Mouse (Mus musculus): Measurements from ENCODE around the gene Uhrf1.

Gene Uhrf1

DNA sequence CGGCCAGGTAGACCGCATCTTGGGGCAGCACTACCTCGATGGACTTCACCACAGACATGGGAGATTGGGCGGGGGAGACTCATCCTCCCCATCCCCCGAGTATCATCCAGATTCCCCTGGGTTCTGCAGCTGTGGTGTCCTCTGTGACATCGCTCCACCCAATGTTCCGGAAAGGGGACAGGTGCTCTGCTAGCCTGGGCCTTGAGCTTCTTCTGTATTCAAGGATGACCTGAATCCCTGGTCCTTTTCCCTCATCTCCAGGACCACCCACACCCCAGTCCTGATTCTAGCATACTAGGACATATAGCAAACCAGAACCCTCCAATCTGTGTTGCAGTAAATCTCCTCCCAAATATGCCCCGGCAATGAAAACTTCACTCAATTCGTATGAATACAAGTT, 2.9 kb upstream of the Uhrf1 start, which contains the start of gene Arrdc5:
Arrdc5 (minus strand) TSS at position 101 of the 400 bp plus-strand sequence.
- no peak for DNase-seq (ENCODE audit: low spot score)

DNA sequence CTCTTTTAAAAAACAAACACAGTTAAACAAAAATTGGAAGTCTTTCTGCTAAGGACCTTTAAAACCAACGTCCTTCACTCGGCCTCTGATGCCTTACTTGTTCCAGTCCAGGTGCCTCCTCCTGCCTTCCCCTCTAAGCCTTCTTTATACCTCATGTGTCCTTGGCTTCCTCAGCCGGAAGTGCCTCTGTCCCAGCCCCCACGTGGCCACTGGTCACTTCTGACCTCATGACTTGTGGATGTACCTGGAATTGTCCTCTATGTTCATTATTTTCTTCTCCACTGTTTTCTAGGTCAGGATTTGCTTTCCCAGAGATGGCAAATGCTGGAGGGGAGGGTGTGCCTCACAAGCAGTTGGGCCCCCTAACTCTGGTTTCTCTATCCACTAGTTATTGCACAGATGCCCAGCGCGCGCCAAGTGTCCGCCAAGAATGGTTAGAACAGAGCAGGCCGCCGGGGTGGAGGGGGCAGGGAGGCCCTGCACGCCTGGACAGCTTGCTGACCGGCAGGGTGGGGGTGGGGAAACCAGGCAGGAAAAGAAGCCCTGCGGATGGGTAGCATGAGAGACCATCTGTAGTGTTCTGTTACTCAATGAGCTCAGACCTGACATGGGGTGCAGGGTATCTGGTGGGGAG, 641 bp upstream of the Uhrf1 start:
- no peak for DNase-seq (ENCODE audit: low spot score)

DNA sequence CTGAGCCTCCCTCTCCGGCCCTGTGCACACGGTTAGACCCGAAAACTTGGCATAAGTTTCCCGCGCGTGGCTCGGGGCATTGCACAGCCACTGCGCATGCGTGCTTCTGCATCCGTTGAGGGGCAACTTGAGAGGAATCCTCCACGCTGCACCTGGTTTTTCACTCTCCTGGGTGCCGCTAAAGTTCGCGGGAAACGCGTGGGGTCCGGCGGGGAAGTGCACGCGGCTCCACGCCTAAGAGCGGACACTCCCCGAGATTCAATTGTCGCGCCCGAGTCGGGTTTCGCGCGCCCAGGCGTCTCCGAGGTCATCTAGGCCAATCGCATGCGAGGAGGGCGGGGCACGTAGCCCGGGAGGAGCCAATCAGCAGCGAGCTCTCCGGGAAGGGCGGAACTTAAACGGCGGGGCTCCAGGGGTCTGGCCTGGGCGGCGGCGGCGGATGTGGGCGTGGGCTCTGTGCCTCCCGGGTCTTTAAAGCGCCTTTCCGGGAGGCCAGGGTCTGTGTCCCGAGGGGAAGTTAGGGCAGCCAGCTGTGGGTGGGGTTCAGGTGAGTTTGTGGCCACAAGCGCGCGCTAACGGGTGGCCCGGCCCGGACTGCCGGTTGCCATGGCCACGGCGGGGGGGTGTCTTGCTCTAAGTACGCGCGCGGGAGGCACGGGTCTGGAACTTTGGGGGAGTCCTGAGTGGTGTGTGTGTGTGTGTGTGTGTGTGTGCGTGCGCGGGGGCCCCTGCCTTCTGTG, 896 bp downstream of the Uhrf1 start:
- peak; percentile 97 for DNase-seq (ENCODE audit: low spot score)

DNA sequence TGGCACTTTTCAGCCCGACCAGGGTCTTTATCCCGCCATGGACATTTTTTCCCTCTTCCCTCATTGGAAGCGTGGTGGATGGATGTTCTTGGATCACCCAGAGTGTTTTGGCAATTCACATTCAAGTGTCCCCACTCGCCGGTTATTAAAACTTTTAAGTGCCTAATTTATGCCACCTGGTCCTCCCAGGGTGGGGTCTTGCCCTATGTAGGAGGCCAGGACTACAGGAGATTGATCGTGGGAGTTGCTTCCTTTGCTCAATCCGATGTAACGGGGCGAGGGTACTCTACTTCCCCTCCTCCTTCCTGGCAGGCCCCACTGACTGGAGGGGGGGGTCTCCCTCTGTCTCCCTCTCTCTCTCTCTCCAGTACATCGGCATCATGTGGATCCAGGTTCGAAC, 1.6 kb downstream of the Uhrf1 start:
- no peak for DNase-seq (ENCODE audit: low spot score)

DNA sequence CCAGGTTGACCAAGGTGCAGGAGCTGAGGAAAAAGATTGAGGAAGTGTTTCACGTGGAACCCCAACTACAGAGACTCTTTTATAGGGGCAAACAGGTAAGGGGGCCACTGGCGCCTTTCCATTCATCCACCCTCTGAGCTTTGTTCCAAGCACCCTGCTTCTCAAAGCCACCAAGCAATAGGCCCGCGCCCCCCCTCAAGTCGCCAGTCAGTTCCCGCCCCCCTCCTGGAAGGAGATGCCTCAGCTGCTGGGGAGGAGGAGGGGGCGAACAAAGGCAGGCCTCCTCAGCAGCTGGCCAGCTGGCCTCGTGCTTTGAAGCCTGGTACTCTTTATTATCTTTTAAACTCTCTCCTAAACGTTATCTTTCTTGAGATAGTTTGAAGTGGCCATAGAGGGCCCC, 2.0 kb downstream of the Uhrf1 start:
- no peak for DNase-seq (ENCODE audit: low spot score)

DNA sequence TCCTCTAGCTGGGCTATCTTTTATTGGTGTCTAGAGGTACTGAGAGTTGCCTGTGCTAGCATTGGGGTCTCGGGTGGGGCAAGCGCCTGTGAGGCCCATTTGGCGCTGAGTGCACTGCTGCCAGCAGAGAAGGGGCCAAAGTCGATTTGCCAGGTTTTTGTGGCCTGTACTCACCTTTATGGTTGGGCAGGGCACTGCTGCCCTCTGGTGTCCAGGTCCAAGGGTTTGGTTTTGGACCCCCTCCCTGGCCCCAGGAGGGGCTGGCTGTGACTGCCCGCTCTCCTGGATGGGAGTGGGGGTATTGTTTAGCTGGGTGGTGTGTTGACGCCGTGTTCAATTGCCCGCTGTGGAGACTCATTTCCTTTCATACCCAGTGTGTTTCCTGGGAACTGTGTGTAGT, 2.7 kb downstream of the Uhrf1 start:
- no peak for DNase-seq (ENCODE audit: low spot score)

DNA sequence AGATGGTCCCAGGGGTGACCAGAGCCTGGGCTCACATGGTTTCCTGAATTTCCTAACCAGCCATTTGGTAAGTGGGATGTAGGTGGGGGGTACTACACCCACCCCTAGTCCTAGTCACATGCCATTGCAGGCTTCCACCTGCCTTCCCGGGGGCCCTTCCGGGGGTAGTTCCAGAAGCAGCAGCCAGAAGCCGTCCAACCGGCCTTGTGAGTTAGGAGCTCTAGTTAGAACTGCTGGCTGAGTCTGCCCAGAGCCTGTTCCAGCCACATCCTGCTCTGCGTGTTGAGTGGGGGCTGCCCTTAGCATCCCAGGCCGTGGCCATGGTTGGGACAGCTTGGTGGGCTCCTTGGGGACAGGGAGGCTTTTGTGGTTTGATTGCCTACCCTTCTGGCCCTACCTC, 5.0 kb downstream of the Uhrf1 start:
- no peak for DNase-seq (ENCODE audit: low spot score)

DNA sequence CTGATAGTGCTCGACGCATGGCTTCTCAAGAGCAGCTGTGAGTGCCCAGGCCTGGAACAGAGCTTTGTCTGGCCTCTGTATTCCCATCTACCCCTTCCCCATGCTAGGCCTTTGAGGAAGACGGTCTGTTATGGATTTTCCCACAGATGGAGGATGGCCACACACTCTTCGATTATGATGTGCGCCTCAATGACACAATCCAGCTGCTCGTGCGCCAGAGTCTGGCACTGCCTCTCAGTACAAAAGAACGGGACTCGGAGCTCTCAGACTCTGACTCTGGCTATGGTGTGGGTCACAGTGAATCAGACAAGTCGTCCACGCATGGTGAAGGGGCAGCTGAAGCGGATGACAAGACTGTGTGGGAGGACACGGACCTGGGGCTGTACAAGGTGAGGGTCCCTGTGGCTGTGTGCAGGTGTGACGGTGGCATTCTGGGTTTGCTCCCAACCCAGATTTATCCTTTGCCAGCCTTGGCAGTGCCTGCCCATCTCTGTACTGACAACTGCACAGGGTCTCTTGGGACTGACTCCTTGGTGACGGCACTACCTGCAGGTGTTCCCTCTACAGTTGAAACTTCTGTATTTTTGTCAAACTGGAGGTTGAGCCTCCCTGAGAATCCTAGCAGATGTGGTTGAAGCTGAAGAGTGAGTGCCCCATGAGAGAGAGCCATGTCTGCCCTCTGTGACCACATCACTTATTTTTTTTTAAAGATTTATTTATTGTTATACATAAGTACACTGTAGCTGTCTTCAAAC, 6.2 kb downstream of the Uhrf1 start:
- no peak for DNase-seq (ENCODE audit: low spot score)

DNA sequence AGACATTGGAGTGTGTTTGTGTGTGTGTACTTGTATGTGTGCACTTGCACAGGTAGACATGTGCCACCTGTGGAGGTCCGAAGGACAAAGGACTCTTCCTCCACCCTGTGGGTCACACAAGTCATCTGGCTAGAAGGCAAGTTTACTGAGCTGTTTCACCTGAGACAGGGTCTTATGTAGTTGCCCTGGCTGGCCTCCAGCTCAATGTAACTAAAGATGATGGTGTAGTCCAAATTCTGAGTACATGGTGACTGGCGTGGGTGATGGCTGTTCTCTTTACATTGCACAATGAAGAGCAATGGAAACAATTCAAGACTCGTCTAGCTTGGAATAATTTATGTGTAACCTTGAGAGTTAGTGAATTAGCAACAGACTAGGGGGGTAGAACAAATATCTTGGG, 21.3 kb downstream of the Uhrf1 start:
- DNase-seq (ENCODE audit: low spot score), result no peak

DNA sequence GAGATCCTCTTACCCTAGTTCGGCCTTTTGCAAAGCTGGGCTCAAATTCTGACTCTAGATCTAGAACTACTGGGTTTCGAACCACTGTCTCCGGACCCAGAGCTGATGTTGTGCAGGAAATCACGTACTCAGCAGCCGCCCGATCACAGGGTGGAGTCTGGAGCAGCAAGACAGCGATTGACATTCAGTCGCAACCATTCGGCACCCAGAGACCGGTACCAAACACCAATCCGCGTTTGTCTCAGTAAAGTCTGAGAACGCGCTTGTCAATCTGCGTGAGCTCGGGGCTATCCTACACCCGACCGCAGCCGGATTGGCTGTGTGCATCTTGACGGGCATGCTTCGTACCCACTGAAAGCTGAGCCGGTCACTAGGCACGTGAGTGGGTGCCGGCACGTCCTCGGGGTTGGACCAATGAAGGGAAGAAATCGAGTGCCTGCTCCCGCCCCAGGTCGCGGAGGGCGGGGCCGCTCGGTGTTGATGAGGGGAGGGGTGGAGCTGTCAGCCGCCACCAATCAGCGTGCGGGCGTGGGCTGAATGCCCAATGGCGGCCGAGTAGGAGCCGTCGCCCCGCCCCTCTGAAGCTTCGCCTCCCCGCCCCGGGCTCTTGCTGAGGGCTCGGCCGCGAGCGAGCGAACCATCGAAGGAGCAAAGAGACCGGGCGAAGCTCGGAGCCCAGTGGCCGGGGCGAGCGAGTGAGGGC, 22.5 kb downstream of the Uhrf1 start, which contains the start of gene Kdm4b:
Kdm4b (plus strand) TSS at position 613 of the 703 bp plus-strand sequence.
- peak; percentile 98 for DNase-seq (ENCODE audit: low spot score)

DNA sequence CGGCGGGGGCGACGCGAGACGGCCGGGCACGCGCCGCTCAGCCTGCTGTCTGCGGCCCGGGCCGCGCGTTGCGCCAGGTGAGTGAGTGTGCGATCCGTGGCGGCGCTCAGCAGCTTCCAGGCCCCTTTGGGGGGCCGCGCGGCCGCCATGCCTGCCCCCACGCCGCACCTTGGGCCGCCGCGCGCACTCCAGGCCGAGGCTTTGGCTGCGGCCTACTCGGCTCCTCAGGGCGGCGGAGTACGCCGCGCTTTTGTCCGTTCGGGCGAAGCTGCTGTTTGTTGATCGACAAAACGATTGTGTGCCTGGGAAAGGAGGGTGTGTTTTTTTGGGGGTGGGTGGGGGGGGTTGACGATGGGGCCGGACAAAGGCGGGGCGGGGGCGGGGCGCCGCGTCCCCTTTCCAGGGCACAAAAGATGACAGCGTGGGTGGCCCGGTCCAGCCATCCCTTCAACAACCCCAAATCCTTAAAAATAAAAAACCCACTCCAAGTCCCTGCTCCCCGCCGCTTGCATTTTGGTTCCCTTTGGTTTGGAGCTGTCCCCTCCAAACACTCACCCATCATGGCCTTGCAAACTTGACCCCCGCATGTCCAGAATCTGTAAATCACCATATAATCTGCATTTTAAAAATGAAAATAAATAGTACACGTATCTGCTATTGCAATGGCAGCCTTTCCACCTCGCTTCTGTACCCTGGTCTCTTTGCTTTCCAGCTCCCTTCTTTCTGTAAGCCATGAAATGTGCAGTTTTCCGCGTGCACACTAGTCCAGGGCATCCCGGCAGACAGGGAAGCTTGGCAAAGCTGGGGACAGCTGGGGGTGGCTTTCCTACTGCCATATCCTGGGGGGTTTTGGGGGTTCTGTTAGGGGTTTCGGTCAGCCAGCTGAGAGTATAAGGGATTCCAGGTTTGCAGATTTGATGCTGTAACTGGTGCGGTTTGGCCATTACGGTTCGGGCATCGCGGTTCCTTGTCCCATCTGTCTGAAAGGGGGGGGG, 23.3 kb downstream of the Uhrf1 start:
- DNase-seq (ENCODE audit: low spot score), result no peak

DNA sequence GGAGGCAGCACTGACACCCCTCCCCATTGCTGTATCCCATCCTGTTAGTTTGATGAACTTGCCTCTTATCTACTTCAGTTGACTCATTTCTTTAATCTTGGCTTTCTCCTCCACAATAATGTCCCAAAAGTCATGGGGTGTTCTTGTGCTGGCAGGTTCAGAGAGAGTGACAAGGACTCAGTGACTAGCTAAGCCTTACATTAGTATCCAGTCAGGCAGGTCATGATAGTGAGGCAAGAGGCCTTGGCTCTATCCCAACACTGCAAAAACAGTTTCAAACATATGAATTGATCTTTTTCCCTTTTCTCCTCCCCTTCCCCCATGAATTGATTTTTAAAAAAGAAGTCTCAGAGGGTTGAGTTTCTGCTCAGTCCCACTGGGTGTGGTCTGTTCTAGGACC, 26.1 kb downstream of the Uhrf1 start:
- DNase-seq (ENCODE audit: low spot score), result no peak

DNA sequence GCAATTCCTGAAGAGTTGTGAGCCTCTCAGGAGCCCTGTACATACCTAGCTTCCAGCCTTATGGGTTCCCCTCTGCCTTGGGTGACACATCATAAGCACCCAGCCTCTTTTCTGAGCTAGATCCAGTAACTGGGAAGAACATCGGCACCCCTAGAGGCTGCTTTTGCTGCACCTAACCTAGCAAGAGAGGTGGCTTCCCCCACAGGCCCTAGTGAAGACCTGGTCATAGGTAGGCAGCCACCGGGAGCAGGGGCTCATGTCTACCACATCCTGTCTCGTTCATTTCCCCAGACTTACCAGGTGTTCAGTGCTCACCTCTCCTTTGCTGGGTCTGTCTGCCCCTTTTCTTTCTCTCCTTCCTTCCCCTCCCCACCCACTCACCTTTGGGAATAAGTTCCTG, 27.2 kb downstream of the Uhrf1 start:
- no peak for DNase-seq (ENCODE audit: low spot score)

DNA sequence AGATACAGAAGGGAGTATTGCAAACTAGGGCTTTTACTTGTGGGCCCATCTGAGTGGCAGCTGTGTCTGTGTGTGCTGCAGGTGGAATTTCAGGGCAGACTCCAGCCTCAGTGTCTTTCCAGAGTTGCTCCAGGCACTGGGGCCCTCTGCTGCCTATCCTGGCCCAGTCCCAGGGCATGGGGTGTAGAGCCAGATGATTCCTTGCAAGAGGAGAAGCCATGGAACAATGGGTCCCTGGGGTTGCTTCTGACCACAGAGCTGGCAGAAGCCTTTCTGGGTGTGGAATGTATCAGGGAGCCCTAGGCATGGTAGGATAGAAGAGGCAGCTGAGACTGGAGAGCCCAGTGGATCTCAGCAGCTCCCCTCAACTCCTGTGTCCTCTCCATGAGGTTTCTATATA, 28.1 kb downstream of the Uhrf1 start:
- DNase-seq (ENCODE audit: low spot score), result no peak

DNA sequence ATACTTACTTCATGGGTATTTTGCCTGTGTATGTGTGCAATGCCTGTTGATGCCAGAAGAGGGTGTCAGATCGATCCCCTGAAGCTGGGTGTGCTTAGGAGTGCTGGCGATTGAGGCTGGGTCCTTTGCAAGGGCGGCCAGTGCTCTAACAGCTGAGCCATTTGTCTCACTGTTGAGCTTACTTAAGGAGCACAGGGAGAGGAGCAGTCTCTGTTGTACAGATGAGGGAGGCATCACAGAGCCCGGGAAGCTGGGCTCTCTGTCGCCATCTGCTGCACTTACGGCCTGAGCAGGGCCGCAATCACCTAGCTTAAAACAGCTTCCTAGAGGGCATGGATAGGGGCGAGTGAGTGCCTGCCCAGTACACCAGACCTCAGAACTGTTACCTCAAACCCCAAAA, 29.9 kb downstream of the Uhrf1 start:
- no peak for DNase-seq (ENCODE audit: low spot score)

DNA sequence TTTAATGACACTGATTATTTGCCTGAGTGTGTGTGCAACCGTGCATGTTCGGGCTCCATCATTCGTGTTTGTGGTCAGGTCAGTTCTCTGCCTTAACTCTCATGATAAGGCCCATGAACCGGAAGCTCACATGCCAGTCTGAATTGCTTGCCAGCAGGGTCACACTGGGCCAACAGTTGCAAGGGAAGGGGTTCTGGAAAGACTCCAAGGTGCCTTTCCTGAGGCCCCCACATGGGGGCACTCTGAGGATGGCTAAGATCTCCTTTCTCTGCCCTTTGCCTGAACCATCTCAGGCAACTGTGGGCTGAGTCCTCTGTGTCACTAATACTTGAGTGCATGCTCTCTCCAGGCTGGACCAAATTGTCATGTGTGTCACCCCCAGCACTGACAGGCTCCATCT, 34.1 kb downstream of the Uhrf1 start:
- no peak for DNase-seq (ENCODE audit: low spot score)

DNA sequence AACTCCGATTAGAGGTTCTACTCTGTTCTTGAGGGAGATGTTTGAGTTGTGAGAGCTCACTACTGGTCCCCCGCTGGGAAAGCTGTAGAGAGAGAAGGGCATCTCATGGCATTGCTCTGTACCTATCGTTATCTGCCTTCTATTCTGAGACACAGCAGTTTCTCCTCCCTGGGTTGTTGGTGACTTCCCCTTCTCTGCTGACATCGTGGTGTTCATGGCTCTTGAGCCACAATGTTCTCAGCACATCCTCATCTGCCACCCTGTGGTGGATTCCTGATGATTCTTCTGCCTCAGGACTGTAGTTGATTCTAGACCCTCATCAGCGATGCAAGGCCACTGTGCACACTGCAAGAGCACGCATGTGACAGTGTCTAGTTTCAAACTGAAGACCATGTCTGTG, 34.7 kb downstream of the Uhrf1 start:
- DNase-seq (ENCODE audit: low spot score), result no peak

DNA sequence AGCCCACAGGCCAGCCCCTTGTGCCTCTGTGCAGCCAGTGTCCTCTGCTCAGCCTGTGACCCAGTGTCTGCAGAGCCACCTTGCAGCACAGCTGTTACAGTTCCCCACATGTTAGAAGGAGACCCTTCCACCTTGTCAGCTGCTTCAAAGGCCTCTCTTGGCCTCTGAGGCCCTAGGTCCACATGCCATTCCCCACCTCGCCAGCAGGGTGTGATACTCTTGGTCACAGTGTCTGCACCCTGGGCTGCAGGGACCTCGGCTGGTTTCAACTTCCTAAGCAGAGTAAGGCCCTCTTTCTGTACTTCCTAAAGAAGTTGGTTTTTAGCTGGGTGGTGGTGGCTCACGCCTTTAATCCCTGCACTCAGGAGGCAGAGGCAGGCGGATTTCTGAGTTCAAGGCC, 35.8 kb downstream of the Uhrf1 start:
- no peak for DNase-seq (ENCODE audit: low spot score)

DNA sequence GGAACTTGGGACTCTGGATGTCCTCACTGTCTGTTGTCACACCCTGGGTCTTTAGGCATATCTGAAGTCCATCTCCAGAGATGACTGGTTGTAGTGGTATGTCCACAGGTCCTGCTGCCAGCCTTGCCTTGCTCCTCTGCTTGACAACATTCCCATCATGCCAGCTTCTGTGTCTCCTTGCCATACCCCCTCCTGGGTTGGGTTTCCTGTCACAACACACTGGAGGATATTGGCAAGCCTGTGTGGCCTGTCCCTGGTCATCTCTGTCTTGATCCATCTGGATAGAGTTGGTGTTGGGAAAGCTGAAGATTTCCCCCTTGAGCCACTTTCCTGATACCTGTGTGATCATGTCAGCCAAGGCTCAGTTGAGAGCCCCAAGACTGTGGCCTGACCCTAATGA, 37.6 kb downstream of the Uhrf1 start:
- no peak for DNase-seq (ENCODE audit: low spot score)

DNA sequence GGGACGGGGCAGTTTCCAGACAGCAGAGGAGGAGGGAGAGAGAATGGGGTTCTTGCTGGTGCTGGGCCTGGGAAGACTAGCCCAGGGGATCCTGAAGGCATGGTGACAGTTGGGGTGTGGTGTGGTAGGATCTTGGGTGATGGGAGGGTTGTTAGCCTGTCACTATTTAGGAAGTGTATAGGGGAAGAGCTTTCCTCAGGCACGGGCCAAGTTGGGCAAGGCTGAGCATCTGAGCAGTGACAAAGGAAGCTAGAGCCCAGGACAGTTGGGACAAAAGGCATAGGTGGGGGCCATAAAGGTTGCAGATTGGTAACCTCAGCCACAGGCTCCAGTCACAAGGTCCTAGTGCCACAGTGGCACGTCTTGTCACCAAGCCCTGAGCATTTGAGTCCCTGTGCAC, 40.3 kb downstream of the Uhrf1 start:
- no peak for DNase-seq (ENCODE audit: low spot score)

DNA sequence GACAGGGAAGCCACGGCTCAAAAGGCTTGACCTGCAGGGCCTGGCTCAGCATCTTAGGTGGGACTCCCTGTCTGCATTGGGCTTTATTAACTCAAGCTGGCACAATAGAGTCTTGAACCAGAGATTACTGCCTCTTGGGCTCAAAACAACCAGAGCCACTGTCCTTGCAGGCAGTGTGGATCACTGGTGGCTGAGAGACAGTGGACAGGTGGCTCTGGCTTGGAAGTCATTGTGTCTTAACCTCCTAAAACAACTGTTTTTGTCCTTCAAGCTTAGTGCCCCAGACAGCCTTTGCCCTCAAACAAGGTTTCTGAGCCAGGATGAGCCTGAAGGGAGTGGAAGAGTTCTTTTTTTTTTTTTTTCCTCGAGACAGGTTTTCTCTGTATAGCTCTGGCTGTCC, 42.2 kb downstream of the Uhrf1 start:
- DNase-seq (ENCODE audit: low spot score), result no peak
